Mouse (Mus musculus): ENCODE measurements around the gene Gpx2.

Gene Gpx2

DNA sequence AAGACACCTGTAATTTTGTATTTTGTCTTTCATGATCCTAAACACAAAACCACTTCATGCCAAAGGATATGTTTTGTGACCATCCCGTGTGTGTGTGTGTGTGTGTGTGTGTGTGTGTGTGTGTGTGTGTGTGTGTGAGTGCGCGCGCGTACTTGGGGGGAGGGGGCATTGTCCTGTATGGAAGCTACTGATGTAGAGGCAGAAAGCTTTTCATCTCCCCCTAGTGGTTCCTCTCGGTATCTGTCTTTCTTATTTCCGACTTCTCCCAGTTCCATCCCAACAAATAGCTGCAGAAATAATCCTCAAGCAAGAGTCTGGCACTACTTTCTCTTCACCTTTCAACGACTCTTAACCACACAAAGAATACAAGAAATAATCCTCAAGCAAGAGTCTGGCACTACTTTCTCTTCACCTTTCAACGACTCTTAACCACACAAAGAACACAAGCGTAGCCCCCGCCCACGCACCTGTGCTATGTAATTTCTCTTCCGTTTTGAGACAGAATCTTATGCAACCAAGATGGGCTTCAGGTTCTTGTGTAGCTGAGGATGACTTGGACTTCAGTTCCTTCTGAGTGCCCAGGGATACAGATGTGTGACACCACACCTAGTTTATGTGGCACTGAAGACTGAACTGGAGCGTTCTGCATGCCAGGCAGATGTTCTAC lies 42.6 kb downstream of the Gpx2 start:
- DNase-seq (ENCODE audit: low read depth, low spot score) = peak; percentile 42

DNA sequence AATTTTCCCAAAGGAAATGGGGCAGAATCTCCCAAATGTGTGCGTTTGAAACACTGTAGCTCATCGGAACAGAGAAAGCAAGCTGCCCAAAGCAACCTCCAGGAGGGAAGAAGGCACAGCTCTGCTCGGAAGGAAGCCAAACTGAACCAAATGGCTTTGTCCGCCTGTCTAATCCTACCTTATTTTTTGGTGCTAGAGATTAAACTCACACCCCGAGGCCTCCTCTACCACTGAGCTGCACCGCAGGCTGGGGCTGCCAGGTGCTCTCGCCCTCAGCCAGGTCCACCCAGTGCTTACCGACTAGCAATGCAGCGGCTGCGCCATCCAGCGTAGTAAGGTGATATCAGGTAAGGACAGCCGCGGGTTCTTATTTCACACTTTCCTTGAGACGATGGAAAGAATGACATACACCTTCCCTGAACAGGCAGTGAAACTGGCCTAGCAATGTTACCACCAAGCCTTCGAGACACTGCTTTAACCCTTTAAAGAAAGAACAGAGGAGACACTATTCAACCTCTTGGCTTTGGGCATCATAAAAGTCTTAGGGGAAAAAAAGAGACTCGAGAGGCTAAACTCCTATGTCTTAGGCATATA lies 44.4 kb downstream of the Gpx2 start:
- no peak for DNase-seq (ENCODE audit: low read depth, low spot score)

All from retina, postnatal 7 days (tissue).